Mouse (Mus musculus) layer of hippocampus, adult 9-10 months (tissue): ENCODE measurements at regions not wholly inside any gene's neighbourhood (a gene's known extent, or its start where the extent isn't known, plus 50 kb on each side); places are given as distances from the start of the nearest gene placed in this dataset.
A peak's percentile ranks its signal among the peaks of the same experiment; 100 is the strongest.

ENCODE experiments used
- DNase-seq: peaks from one replicate; pipeline ENCODE4 v3.0.0; 2022; ENCODE audit warnings: low spot score

DNA sequence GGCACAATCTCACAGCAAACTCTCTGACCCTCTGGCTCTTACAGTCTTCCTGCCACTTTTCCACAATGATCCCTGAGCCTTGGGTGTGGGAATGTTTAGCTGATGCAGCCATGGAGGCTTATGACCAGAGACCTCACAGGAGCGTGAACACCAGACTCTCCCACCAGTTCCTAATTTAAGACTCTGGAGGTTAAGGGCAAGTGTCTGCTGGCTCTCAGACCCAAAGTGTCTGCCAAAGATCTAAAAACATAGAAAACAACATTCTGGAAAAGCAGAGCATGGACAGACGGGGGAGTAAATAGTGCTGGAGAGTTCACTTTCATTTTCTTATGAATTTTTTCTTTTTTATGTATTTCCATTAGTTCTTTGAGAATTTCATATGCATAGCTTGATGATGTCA lies 440.7 kb downstream of the Adam3 start:
- DNase-seq = no peak

GRCm38 (mm10) chr8:24283901-24284405 lies 441.7 kb downstream of the Adam3 start:
- no peak for DNase-seq

- no peak for DNase-seq
Measured at GRCm38 (mm10) chr8:24280296-24280695, 445.4 kb downstream of the Adam3 start.

- DNase-seq = no peak
Measured at GRCm38 (mm10) chr8:24278391-24278790, 447.3 kb downstream of the Adam3 start.

GRCm38 (mm10) chr8:24261359-24261758 lies 464.3 kb downstream of the Adam3 start:
- no peak for DNase-seq

GRCm38 (mm10) chr8:24258622-24259021 lies 467.0 kb downstream of the Adam3 start:
- DNase-seq = no peak

DNA sequence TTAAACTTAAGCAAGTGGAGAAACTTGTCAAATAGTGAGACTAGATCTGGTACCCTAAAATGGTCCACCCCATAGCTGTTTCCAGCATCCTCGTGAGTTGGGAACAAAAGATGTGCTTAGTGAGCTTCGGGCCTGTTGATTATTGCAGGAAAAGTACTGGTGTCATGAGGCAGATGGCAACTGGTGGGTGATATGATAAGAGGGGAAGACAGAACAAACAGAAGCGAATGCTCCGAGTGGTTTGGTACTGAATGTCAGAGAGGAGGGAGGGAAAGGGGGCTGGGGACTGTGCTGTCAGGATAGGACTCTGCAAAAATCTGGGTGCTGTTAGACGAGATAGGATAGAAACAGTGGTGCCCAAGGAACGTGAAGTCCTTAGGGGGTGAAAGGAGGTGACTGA lies 483.4 kb downstream of the Adam3 start:
- DNase-seq = peak; percentile 51

- DNase-seq = no peak
Measured at GRCm38 (mm10) chr8:24240211-24240983, 485.3 kb downstream of the Adam3 start.

- DNase-seq = no peak
Measured at GRCm38 (mm10) chr8:24234981-24235380, 490.7 kb downstream of the Adam3 start.

- no peak for DNase-seq
Measured at GRCm38 (mm10) chr8:24228148-24228547, 497.5 kb downstream of the Adam3 start.

DNA sequence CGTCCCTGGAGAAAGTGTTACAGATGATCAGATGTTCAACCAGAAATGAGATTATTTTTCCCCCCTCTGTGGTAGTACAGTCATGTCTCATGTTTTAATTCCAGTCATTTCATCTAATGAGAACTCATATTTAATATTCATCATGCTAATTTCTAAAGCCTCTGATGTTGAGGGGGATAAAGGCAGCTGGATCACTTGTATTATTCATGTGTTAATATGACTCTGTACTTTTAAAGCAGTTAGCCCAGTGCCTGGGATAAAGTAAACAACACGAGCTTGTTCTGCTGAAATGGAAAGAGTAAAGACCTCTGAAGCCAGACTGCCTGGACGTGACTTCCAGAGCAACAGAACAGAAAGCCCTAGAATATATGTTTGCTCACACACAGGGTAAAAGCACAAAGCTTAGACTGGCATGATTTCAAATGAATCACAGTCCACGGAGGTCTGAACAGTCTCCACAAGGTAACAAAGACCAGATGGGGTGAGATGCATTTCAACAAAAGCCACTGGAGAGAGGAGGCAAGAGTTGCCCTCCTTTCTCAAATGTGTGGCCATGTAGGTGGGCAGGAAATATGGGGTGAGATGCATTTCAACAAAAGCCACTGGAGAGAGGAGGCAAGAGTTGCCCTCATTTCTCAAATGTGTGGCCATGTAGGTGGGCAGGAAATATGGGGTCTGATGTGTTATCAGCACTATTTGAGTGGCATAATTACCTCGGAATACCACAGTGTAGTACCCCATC lies 498.1 kb downstream of the Adam3 start:
- DNase-seq = no peak

DNA sequence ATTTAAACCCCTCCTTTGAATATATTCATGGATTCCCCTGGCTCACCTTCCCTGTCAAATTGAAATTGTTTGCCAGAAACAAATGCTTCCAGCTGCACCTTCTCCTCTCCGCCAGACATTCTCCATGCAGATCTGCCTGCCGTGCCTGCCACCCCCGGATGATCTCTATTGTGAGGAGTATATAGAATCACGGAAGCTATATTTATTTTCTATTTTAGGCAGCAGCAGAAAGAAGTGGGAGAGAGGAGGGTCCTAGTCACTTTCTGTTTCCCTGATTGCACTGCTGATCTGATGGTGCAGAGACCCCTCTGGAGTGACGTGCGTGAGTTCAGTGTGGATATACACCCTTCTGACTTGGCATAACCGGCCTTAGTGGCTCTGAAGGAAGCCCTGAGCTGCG lies 505.4 kb downstream of the Adam3 start:
- DNase-seq = no peak

- no peak for DNase-seq
Measured at GRCm38 (mm10) chr8:24216655-24217054, 509.0 kb downstream of the Adam3 start.

GRCm38 (mm10) chr8:24215510-24216138 lies 510.0 kb downstream of the Adam3 start:
- DNase-seq = no peak

DNA sequence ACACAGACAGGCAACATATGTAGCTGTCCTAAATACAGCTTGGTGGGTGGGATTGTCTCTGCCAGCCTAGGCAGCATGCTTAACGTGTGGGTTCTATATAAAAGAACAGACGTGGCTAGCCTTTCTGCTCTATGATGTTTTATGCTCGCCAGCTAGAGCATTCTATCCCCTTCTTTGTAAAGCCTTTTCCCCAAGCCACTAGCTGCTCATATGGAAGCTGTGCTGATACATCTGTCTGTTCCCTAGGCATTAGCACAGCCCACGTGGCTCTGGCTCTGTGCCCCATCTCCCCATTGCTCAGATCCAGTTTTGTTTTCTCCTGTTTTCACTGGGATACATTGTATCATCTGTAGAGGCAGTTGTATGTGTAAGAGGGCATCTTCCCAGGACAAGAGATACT lies 511.3 kb downstream of the Adam3 start:
- DNase-seq = no peak

DNA sequence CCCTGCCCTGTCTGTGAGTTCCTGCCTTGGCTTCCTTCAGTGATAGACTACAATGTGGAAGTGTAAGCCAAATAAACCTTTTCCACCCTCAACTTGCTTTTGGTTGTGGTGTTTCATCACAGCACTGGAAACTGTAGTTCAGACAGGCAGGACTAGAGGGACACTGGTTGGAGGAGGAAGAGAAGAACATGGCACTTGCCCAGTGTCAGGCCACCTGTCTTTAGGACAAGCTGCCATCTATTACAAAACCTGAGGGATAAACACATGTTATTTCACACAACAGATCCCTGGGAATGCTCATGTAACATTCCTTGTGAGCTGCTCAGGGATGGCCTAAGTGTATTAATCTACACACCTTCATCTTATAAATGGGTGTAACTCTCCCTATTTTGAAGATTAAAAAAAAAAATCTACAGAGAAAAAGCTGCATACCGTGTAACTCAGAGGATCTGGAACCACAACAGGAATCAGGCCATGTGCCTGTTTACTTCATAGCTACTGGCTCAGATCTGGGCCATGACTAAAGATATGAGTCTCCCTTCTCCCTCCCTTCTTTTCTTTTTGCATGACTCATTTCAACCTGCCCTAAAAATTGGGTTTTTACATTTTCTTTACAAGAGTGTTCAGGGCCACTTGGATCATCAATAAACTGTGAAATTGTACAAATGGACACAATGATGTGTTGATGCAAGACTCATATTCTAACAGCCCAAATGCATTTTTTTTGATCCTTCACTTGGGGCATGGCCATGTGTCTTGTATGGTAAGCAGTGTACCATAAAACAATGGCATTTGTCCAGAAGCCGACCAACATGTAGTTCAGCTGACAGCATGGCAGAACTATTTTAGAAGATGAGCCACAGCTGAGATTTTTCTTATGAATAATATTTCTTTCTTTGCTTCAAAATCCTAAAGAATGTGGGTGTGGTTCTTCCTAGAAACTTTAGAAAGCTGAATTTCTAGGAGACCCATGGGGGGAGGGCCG lies 513.1 kb downstream of the Adam3 start:
- no peak for DNase-seq

DNA sequence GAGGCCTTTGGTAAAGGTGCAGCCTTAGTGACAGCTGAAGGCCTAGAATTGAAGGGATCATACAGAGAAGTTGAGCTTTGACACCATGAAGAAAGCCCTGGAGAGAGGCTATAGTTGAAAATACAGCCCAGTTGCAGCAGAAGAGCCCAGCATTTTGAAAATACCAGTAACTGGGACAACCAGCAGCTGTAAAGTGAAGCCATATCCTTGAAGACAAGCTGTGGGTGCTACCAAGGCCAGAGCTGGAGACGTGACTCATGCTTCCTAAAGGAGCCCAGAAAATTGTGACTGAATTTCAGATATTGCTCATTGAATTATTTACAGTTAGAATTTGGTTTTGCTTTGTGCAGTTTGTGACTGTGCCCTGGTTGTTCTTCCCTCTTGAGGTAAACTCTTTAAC lies 514.6 kb downstream of the Adam3 start:
- DNase-seq = no peak
